Mouse (Mus musculus) monocyte, adult 5-6 weeks (primary cell): ENCODE results near the gene Xpot. TPM values are rescaled to one million over a fixed set of nuclear protein-coding genes. Genes with fewer than 3 reads are reported as not detected.

Experiments used
- ATAC-seq: fragments of 153-309, 156-312 bp; replicated peaks from 2 replicates; pipeline ENCODE4 v1.8.0; 2017; ENCODE audit warnings: mild to moderate bottlenecking; ENCODE audit not compliant: low TSS enrichment, insufficient number of reproducible peaks, severe bottlenecking, poor library complexity, low FRiP score
- total RNA-seq: library from RNA; stranded (forward); fragments of 200-1000, 200-491, 200-594 nt; gene quantifications from 3 replicates; pipeline ENCODE4 v1.2.3, GENCODE M21; 2017

Gene Xpot
- total RNA-seq, 1 experiment from 2014 or later = 51.3 TPM

DNA sequence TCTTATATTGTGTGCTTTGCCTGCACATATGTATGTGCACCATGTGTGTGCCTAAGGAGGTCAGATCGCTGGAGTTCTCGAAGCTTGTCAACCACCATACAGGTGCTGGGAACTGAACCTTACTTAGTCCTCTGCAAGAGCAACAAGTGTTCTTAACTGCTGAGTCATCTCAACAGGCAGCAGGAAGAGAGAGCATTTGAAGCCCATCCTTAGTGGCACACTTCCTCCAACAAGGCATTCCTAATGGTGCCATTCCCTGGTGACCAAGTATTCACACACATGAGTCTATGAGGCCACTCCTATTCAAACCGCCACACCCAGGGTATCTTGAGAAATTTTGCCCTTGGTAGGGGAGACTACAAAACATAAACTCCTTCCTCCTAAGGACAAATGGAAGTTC, 84.0 kb downstream of the Xpot start:
- no peak for ATAC-seq

Other genes with a start within 250 kb of the Xpot start
- gene Rassf3, start 150.0 kb downstream of the Xpot start, total RNA-seq = 80.1 to 98.6 TPM (median 93.0 TPM) in 3 replicates
- gene Tbk1, start 39.5 kb downstream of the Xpot start, total RNA-seq = 135 to 157 TPM (median 139 TPM) in 3 replicates
- gene D930020B18Rik, start 15.3 kb upstream of the Xpot start, total RNA-seq = not detected in 3 replicates
- 2.6 to 4.1 TPM (median 2.8 TPM) in 3 replicates for gene BC048403, start 113.6 kb upstream of the Xpot start, total RNA-seq